Mouse (Mus musculus) kidney, postnatal 10 days (tissue): Measurements from ENCODE around the gene Fbxo7.

ENCODE experiments used
- DNase-seq: peaks from one replicate; pipeline ENCODE4 v3.0.0; 2021; ENCODE audit warnings: mixed read lengths

Gene Fbxo7

DNA sequence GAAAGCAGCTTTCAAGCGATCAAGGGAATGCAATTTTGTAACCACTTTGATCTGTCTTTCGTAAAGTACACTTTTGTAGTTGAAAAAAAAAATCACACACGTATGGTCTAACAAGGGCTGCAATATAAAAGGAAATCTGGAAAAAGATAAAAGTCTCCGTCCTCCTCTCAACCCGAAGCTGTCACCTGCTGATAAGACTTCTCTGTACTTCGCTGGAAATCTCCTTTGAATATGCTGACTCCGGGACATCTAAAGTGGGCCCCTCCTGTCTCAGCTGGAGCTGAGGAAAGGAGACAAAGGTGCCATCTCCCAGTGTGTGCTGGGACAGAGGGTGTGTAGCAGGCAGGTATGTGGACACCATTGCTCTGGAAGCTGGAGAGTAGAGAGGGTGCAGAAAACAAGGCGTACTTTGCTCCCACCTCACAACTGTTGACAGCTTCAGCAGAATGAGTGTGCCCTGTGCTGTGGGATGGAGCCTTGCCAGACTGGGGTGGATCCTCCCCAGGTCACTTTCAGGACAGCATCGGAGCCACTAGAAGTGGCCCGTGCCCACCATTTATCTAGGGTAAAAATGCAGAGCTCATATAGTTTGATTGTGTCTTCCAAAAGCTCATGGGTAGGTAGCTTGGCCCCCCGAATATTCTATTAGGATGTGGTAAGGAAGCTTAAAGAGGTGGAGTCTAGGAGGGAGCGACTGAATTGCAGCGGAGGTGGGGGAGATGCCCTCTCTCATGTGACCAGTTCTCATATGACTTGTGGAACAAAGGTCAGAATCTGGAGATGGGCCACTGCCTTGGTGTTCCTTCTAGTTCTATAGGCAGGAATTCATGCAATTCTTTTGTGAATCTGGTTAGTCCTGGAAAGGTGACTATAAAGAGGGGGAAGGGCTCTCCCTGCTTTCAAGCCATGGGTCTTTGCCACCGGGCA lies 71.6 kb downstream of the Fbxo7 start:
- peak; percentile 46 for DNase-seq

DNA sequence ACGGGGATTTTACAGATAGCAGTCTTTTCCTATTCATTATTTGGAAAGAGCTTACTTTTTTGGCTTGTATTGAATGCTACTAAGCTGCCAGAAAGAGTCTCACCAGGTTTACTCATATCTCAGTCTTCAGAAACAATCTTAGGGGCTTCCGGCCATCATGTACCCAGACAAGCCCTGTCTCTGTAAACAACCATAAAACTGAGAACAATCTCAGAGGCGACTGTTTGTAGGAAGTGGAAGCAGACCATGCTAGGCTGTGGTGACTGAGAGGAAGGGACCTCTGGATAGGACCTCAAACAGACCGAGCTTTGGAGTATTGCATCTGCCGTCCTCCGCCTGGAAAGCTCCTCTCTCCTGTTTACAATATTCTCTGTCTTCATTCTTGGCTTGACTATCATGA lies 76.6 kb downstream of the Fbxo7 start:
- no peak for DNase-seq

DNA sequence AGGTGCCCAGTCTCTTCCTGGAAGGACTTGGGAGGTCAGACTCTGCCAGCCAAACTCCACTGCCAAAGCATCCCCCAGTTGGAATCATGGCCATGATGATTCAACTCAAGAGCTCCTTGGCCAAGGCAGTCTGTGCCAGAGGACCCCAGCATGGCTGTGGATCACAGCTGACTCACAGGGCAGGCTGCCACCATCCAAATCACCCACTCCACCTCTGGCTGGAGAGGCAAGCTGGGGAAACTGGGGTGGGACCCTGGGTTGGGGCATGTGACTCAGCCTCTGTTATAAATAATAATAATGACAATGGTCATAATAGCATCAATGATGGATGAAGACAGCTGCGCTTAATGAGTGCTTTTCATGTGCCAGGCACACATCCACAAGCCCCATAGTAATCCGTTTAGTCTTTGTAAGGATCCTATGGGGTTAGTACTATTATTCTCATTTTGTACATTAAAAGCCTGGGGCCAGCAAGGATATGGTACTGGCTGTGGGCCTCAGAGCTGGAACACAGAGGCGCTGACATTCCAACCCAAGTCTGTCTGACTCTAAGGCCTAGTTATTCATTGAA lies 78.6 kb downstream of the Fbxo7 start:
- no peak for DNase-seq
